Mouse (Mus musculus): Measurements from ENCODE around the gene Dclre1c.

GRCm38 (mm10) chr2:3414241-3414640, 9.7 kb upstream of the Dclre1c start:
- TF ChIP-seq CTCF (IDR thresholded peaks at IDR 0.05; ENCODE audit: borderline replicate concordance, extremely low read depth, insufficient read depth, insufficient read length) (peak; percentile 77), POLR2A (IDR thresholded peaks at IDR 0.05; ENCODE audit: borderline replicate concordance, extremely low read depth, insufficient read depth, insufficient read length, poor library complexity, severe bottlenecking) (no peak)
